Mouse (Mus musculus) limb, embryonic 14.5 days (tissue): ENCODE data around the gene Nup160. TPM values are rescaled to one million over a fixed set of nuclear protein-coding genes. Genes with fewer than 3 reads are reported as not detected.

Experiments
- ATAC-seq: fragments of 200-750 bp; cut with Nextera tagmentation; 2 replicates; pipeline ENCODE4 v1.8.0; 2017; ENCODE audit warnings: low read depth, moderate number of reproducible peaks, moderate TSS enrichment; ENCODE audit not compliant: low FRiP score
- DNase-seq: peaks from one replicate; pipeline ENCODE4 v3.0.0-alpha.2; 2015; ENCODE audit warnings: low spot score
- H3K27ac ChIP-seq: fragments of 300-500 bp; sonication (generic); replicated peaks from 2 replicates; pipeline ENCODE4 v1.5.1; 2014; ENCODE audit warnings: low read depth, mild to moderate bottlenecking, low read length, moderate library complexity, mixed read lengths
- H3K27me3 ChIP-seq: fragments of 300-500 bp; sonication (generic); 2 replicates; pipeline ENCODE4 v1.6.1; 2014; ENCODE audit warnings: low read length, mixed read lengths; ENCODE audit not compliant: control insufficient read depth, insufficient read depth
- H3K36me3 ChIP-seq: fragments of 300-500 bp; sonication (generic); 2 replicates; pipeline ENCODE4 v1.6.1; 2014; ENCODE audit warnings: mild to moderate bottlenecking, low read length, moderate library complexity, mixed read lengths; ENCODE audit not compliant: control insufficient read depth, insufficient read depth
- H3K4me1 ChIP-seq: fragments of 300-500 bp; sonication (generic); 2 replicates; pipeline ENCODE4 v1.6.1; 2014; ENCODE audit warnings: antibody characterized with exemption, low read length, mixed read lengths; ENCODE audit not compliant: control insufficient read depth, insufficient read depth
- H3K4me2 ChIP-seq: fragments of 300-500 bp; sonication (generic); replicated peaks from 2 replicates; pipeline ENCODE4 v1.6.1; 2014; ENCODE audit warnings: low read depth, mild to moderate bottlenecking, low read length, moderate library complexity; ENCODE audit not compliant: severe bottlenecking
- H3K4me3 ChIP-seq: fragments of 300-500 bp; sonication (generic); replicated peaks from 2 replicates; pipeline ENCODE4 v1.5.1; 2014; ENCODE audit warnings: low read length
- H3K9ac ChIP-seq: fragments of 300-500 bp; sonication (generic); 2 replicates; pipeline ENCODE4 v1.6.1; 2014; ENCODE audit warnings: mild to moderate bottlenecking, low read depth, low read length, moderate library complexity; ENCODE audit not compliant: severe bottlenecking
- H3K9me3 ChIP-seq: fragments of 300-500 bp; sonication (generic); 2 replicates; pipeline ENCODE4 v1.6.1; 2016; ENCODE audit warnings: low read length; ENCODE audit not compliant: control insufficient read depth
- POLR2A ChIP-seq: fragments of 200-500 bp; IDR thresholded peaks from 2 replicates; pipeline ENCODE4 v1.8.0; 2012; ENCODE audit warnings: inconsistent platforms, mild to moderate bottlenecking, moderate library complexity, borderline replicate concordance; ENCODE audit not compliant: insufficient read depth, insufficient read length; ENCODE audit errors: extremely low read depth
- WGBS: fragments of 180-500 bp; shearing (Covaris S2); extraction: QIAGEN DNeasy Blood & Tissue Kit; methylation state at CpG from one replicate; pipeline ENCODE4 v1.1.7; 2014; 5-methylcytosine and 5-hydroxymethylcytosine counted together
- polyA plus RNA-seq, 2 experiments: library from polyadenylated mRNA; depleted of rRNA in 1 of 2; stranded (reverse) in 1 of 2; unstranded in 1 of 2; fragments of >200 nt; fragmentation: Nextera tagmentation in 1 of 2; extraction: Ambion mirVana in 1 of 2; gene quantifications; 2 replicates each; pipeline versions ENCODE4 v1.2.1 to v1.2.3; 2012 to 2014

Nup160 gene
- polyA plus RNA-seq (2012; rRNA removed) (27.6 and 29.9 TPM in 2 replicates), polyA plus RNA-seq (2014; fragmentation: Nextera tagmentation; extraction: Ambion mirVana) (42.0 and 43.0 TPM in 2 replicates)

DNA sequence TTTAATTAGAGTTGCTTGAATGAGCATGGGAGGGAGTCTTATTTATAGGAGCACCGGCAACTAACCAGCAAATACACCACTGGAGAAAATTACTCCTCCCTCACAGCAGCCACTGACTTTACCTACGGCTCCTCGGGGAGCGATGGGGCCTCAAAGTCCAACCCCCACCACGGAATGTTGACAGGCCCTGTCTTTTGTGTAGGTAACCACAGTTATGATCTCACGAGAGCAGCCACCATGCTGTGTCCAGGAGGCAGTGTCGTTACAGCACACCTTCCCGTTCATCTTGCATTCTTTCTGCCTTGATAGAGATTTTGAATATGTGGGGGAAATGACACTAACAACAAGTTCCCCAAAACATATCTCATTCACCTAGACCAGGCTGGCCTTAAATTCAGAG is at the start of gene Nup160:
Nup160 (plus strand) TSS at position 209 of the 400 bp plus-strand sequence.
- Histone ChIP-seq H3K4me1 (peaks cover 6% of the 10 kb centered on the region; the same call in 1 of the 2 replicates), H3K4me2 (no peak within 1 kb of the TSS), H3K36me3 (0 out of 2 replicates have a peak, but pooled peaks cover 3% of the 10 kb centered on the region), H3K27ac (no peak within 1 kb of the TSS), H3K27me3 (no peaks in the 10 kb centered on the region), H3K4me3 (no peak within 1 kb of the TSS), H3K9me3 (no peaks in the 10 kb centered on the region), H3K9ac (no peak within 1 kb of the TSS)
- ATAC-seq (no peak), DNase-seq (no peak)
- 69% methylated on average over 8 of the region's 8 CpGs for WGBS
- TF ChIP-seq POLR2A = no peak

- Histone ChIP-seq H3K9me3 (no peaks in the 10 kb centered on the region), H3K27me3 (no peaks in the 10 kb centered on the region), H3K36me3 (no peaks in the 10 kb centered on the region), H3K27ac (no peak overlapping the region), H3K4me3 (no peak overlapping the region), H3K9ac (no peak overlapping the region), H3K4me1 (no peaks in the 10 kb centered on the region), H3K4me2 (no peak overlapping the region)
- no peak for TF ChIP-seq POLR2A
- 88% methylated on average over 5 of the region's 5 CpGs for WGBS
- DNase-seq (no peak), ATAC-seq (no peak)
Observed at GRCm38 (mm10) chr2:90628261-90628660, 48.8 kb upstream of the Nup160 start.

DNA sequence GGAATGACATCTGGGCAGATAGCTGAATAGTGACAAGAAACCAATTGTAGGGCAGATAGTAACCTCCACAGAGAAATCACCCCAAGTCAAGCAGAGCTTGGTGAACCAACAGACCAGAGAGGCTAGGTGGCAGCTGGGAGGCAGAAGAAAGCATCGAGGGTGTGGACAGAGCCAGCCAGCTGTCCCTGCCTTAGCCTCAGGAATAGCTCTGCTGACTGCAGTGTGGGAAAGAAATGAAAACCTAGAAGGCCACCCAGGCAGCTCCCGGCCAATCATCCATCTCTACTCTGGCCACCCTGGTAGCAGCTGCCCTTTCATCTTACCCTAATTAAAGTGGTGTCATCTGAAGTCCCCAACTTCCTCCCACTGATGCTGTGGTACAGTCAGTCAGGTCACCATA is 47.5 kb upstream of the Nup160 start:
- Histone ChIP-seq H3K4me1 (no peaks in the 10 kb centered on the region), H3K4me2 (no peak overlapping the region), H3K4me3 (no peak overlapping the region), H3K27me3 (peaks cover 8% of the 10 kb centered on the region; the same call in 1 of the 2 replicates), H3K9me3 (no peaks in the 10 kb centered on the region), H3K27ac (no peak overlapping the region), H3K36me3 (no peaks in the 10 kb centered on the region), H3K9ac (no peak overlapping the region)
- DNase-seq = no peak
- no peak for TF ChIP-seq POLR2A
- 29% methylated on average over 2 of the region's 2 CpGs for WGBS
- peak; percentile 34; the same call in 1 of the 2 replicates for ATAC-seq

- WGBS = 69% methylated on average over 16 of the region's 16 CpGs
- Histone ChIP-seq H3K9ac (no peak overlapping the region), H3K4me2 (no peak overlapping the region), H3K27ac (no peak overlapping the region), H3K4me1 (no peaks in the 10 kb centered on the region), H3K36me3 (no peaks in the 10 kb centered on the region), H3K9me3 (no peaks in the 10 kb centered on the region), H3K27me3 (peaks cover 13% of the 10 kb centered on the region), H3K4me3 (no peak overlapping the region)
- DNase-seq (no peak), ATAC-seq (no peak)
- no peak for TF ChIP-seq POLR2A
Observed at GRCm38 (mm10) chr2:90631938-90632733, 44.9 kb upstream of the Nup160 start.

DNA sequence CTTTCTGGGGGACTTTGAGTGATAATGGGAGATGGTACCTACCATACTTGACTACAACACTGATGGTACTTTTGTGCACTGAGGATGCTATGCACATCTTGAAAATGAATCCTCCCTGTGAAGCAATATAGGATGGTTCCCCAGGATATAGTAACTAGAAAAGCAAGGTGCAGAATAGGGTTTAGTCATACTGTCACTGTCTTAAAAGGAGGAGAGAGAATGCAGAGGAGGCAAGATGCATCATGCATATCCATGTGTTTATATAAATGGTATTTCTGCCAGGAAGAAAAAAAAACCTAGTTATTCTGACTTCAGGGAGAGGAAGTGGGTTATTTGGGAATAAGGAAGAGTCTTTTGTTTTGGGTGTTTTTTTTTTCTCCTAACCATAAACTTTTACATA is 42.3 kb upstream of the Nup160 start:
- no peak for DNase-seq
- Histone ChIP-seq H3K9ac (no peak overlapping the region), H3K27me3 (peaks cover 13% of the 10 kb centered on the region), H3K27ac (no peak overlapping the region), H3K36me3 (no peaks in the 10 kb centered on the region), H3K4me2 (no peak overlapping the region), H3K9me3 (no peaks in the 10 kb centered on the region), H3K4me1 (no peaks in the 10 kb centered on the region), H3K4me3 (no peak overlapping the region)
- TF ChIP-seq POLR2A = no peak
- ATAC-seq = no peak
